Mouse (Mus musculus): Measurements from ENCODE around the gene Pctp. TPM values are rescaled to one million over a fixed set of nuclear protein-coding genes. Genes with fewer than 3 reads are reported as not detected.
A peak's percentile ranks its signal among the peaks of the same experiment; 100 is the strongest.

Pctp gene
- total and polyA plus RNA-seq, 2 experiments from 2014 or later: 5.6 to 6.5 TPM

GRCm38 (mm10) chr11:90027216-90027615, 24.5 kb upstream of the Pctp start:
- WGBS: 49% methylated on average over 7 of the region's 7 CpGs
- TF ChIP-seq EP300 (IDR thresholded peaks at IDR 0.05; ENCODE audit: low read depth): no peak
- no peak for TF ChIP-seq CTCF (IDR thresholded peaks at IDR 0.05; ENCODE audit: low read depth)
- ATAC-seq (ENCODE audit: insufficient read depth, low read depth) (no peak), DNase-seq (ENCODE audit: low spot score) (no peak)
- Histone ChIP-seq H3K4me1 (ENCODE audit: control insufficient read depth, insufficient read depth) (peaks cover 12% of the 10 kb centered on the region), H3K4me2 (ENCODE audit: low read depth, low read length) (no peak overlapping the region), H3K27me3 (ENCODE audit: control insufficient read depth, insufficient read depth, low read length) (0 out of 2 replicates have a peak, but pooled peaks cover 6% of the 10 kb centered on the region), H3K9ac (replicated peaks; ENCODE audit: low read depth, low read length) (no peak overlapping the region), H3K9me3 (replicated peaks; ENCODE audit: control insufficient read depth, low read length) (no peaks in the 10 kb centered on the region), H3K4me3 (ENCODE audit: low read depth, low read length) (no peak overlapping the region), H3K27ac (ENCODE audit: low read depth) (no peak overlapping the region), H3K36me3 (replicated peaks; ENCODE audit: control insufficient read depth, insufficient read depth, low read length) (no peaks in the 10 kb centered on the region)

- no peaks in the 10 kb centered on the region for H3K9me3 ChIP-seq (replicated peaks; ENCODE audit: control insufficient read depth, low read length)
- TF ChIP-seq CTCF (IDR thresholded peaks at IDR 0.05; ENCODE audit: low read depth) (no peak), EP300 (IDR thresholded peaks at IDR 0.05; ENCODE audit: low read depth) (no peak)
- H3K27me3 ChIP-seq (ENCODE audit: control insufficient read depth, insufficient read depth, low read length): 0 out of 2 replicates have a peak, but pooled peaks cover 6% of the 10 kb centered on the region
- 82% methylated on average over 5 of the region's 5 CpGs for WGBS
- peaks cover 12% of the 10 kb centered on the region for H3K4me1 ChIP-seq (ENCODE audit: control insufficient read depth, insufficient read depth)
- ATAC-seq (ENCODE audit: insufficient read depth, low read depth) (no peak), DNase-seq (ENCODE audit: low spot score) (no peak)
- no peak overlapping the region for H3K4me3 ChIP-seq (ENCODE audit: low read depth, low read length)
- H3K36me3 ChIP-seq (replicated peaks; ENCODE audit: control insufficient read depth, insufficient read depth, low read length): no peaks in the 10 kb centered on the region
- H3K4me2 ChIP-seq (ENCODE audit: low read depth, low read length): no peak overlapping the region
- no peak overlapping the region for H3K9ac ChIP-seq (replicated peaks; ENCODE audit: low read depth, low read length)
- H3K27ac ChIP-seq (ENCODE audit: low read depth): no peak overlapping the region
Measured at GRCm38 (mm10) chr11:90026802-90027174, 24.1 kb upstream of the Pctp start.

- ATAC-seq (ENCODE audit: insufficient read depth, low read depth) (peak; percentile 47; the same call in 1 of the 2 replicates), DNase-seq (ENCODE audit: low spot score) (peak; percentile 36)
- Histone ChIP-seq H3K4me1 (ENCODE audit: control insufficient read depth, insufficient read depth) (peaks cover 12% of the 10 kb centered on the region), H3K4me2 (ENCODE audit: low read depth, low read length) (no peak overlapping the region), H3K27me3 (ENCODE audit: control insufficient read depth, insufficient read depth, low read length) (0 out of 2 replicates have a peak, but pooled peaks cover 6% of the 10 kb centered on the region), H3K36me3 (replicated peaks; ENCODE audit: control insufficient read depth, insufficient read depth, low read length) (no peaks in the 10 kb centered on the region), H3K4me3 (ENCODE audit: low read depth, low read length) (no peak overlapping the region), H3K9ac (replicated peaks; ENCODE audit: low read depth, low read length) (no peak overlapping the region), H3K9me3 (replicated peaks; ENCODE audit: control insufficient read depth, low read length) (no peaks in the 10 kb centered on the region), H3K27ac (ENCODE audit: low read depth) (no peak overlapping the region)
- 58% methylated on average over 14 of the region's 14 CpGs for WGBS
- no peak for TF ChIP-seq EP300 (IDR thresholded peaks at IDR 0.05; ENCODE audit: low read depth)
- no peak for TF ChIP-seq CTCF (IDR thresholded peaks at IDR 0.05; ENCODE audit: low read depth)
Measured at GRCm38 (mm10) chr11:90025891-90026801, 23.5 kb upstream of the Pctp start.

GRCm38 (mm10) chr11:90019161-90019560, 16.5 kb upstream of the Pctp start:
- Histone ChIP-seq H3K27ac (ENCODE audit: low read depth) (no peak overlapping the region), H3K4me3 (ENCODE audit: low read depth, low read length) (no peak overlapping the region), H3K4me2 (ENCODE audit: low read depth, low read length) (no peak overlapping the region), H3K27me3 (ENCODE audit: control insufficient read depth, insufficient read depth, low read length) (no peaks in the 10 kb centered on the region), H3K36me3 (replicated peaks; ENCODE audit: control insufficient read depth, insufficient read depth, low read length) (no peaks in the 10 kb centered on the region), H3K9me3 (replicated peaks; ENCODE audit: control insufficient read depth, low read length) (no peaks in the 10 kb centered on the region), H3K9ac (replicated peaks; ENCODE audit: low read depth, low read length) (no peak overlapping the region), H3K4me1 (ENCODE audit: control insufficient read depth, insufficient read depth) (no peaks in the 10 kb centered on the region)
- DNase-seq (ENCODE audit: low spot score) (peak; percentile 45), ATAC-seq (ENCODE audit: insufficient read depth, low read depth) (no peak)
- WGBS: 15% methylated on average over 7 of the region's 7 CpGs
- TF ChIP-seq EP300 (IDR thresholded peaks at IDR 0.05; ENCODE audit: low read depth): no peak
- peak; percentile 87 for TF ChIP-seq CTCF (IDR thresholded peaks at IDR 0.05; ENCODE audit: low read depth)

GRCm38 (mm10) chr11:90015281-90015680, 12.6 kb upstream of the Pctp start:
- 58% methylated on average over 7 of the region's 7 CpGs for WGBS
- H3K27me3 ChIP-seq (ENCODE audit: control insufficient read depth, insufficient read depth, low read length): no peaks in the 10 kb centered on the region
- TF ChIP-seq EP300 (IDR thresholded peaks at IDR 0.05; ENCODE audit: low read depth) (no peak), CTCF (IDR thresholded peaks at IDR 0.05; ENCODE audit: low read depth) (no peak)
- H3K4me2 ChIP-seq (ENCODE audit: low read depth, low read length): no peak overlapping the region
- H3K4me3 ChIP-seq (ENCODE audit: low read depth, low read length): no peak overlapping the region
- no peaks in the 10 kb centered on the region for H3K36me3 ChIP-seq (replicated peaks; ENCODE audit: control insufficient read depth, insufficient read depth, low read length)
- H3K4me1 ChIP-seq (ENCODE audit: control insufficient read depth, insufficient read depth): no peaks in the 10 kb centered on the region
- H3K27ac ChIP-seq (ENCODE audit: low read depth): no peak overlapping the region
- H3K9ac ChIP-seq (replicated peaks; ENCODE audit: low read depth, low read length): no peak overlapping the region
- no peak for DNase-seq (ENCODE audit: low spot score)
- H3K9me3 ChIP-seq (replicated peaks; ENCODE audit: control insufficient read depth, low read length): no peaks in the 10 kb centered on the region
- no peak for ATAC-seq (ENCODE audit: insufficient read depth, low read depth)

All from heart, postnatal 0 days (tissue).